Mouse (Mus musculus): Measurements from ENCODE around the gene Aldh2. TPM values are rescaled to one million over a fixed set of nuclear protein-coding genes. Genes with fewer than 3 reads are reported as not detected.
"Not testable (repeated sequence)": the region's sequence is repeated elsewhere in the genome, so short reads cannot be mapped to it uniquely, and the experiment has no call there.

Gene Aldh2
- polyA plus RNA-seq, 1 experiment from 2014 or later = 411 TPM

DNA sequence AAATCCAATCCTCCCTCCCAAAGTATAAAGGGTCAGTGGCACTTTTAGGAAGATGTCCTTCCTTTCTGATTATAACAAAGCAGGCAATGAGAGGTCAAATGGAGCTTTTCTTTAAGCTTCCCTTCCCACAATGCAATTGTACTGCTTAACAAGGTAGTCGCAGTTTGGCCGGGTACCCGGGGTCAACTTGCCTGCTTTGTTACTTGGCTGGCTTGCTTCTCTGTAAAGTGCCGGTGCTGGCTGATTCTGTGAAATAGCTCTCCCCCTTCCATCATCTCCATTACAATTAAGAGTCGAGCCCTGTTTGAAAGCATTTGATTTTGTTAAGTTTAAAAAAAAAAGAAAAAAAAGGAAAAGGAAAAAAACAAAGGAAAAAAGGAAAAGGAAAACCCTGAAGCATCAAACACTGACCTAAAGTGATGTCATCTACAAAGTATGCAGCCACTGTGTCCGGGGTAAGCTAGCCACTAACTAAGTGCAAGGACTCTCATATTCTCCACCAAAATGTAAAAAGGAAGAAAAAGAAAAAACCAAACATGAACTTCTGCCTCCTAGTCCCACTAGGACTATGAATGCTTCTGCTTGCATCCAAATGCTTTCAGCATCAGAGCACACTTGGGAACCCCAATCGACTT is 56.6 kb downstream of the Aldh2 start:
- H3K4me2 ChIP-seq (ENCODE audit: low read depth, low read length) = no peak overlapping the region
- DNase-seq (no peak), ATAC-seq (no peak)
- H3K9me3 ChIP-seq (ENCODE audit: low read length) = no peaks in the 10 kb centered on the region
- H3K36me3 ChIP-seq (replicated peaks; ENCODE audit: insufficient read depth, low read length) = peaks cover 50% of the 10 kb centered on the region
- no peaks in the 10 kb centered on the region for H3K4me1 ChIP-seq (ENCODE audit: insufficient read depth)
- TF ChIP-seq EP300 (IDR thresholded peaks at IDR 0.05; ENCODE audit: low read depth) (no peak), CTCF (IDR thresholded peaks at IDR 0.05; ENCODE audit: low read depth) (no peak)
- no peak overlapping the region for H3K27ac ChIP-seq (ENCODE audit: low read depth)
- H3K27me3 ChIP-seq (ENCODE audit: insufficient read depth, low read length) = no peaks in the 10 kb centered on the region
- no peak overlapping the region for H3K4me3 ChIP-seq (ENCODE audit: low read depth, low read length)
- H3K9ac ChIP-seq (replicated peaks) = no peak overlapping the region
- 73% methylated on average over 7 of the region's 7 CpGs for WGBS (ENCODE audit: insufficient replicate concordance)

DNA sequence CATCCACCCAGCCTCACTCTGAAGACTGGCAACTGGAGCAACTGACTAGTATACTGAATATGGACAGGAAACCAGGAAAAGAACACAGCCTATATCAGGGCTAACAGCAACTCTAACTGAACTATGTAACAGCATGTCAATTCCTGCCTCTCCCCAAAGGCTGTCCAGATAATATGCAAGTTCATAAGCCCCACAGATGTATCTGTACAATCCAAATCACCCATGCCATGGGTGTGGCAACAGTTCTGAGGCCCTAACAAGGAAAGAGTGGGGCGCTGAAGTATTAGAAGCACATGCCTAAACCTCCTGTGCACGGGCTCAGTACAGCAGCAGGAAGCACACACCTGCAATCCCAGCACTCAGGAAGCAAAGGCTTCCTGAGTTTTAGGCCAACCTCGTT is 58.5 kb downstream of the Aldh2 start:
- Histone ChIP-seq H3K9ac (replicated peaks) (no peak overlapping the region), H3K36me3 (replicated peaks; ENCODE audit: insufficient read depth, low read length) (peaks cover 64% of the 10 kb centered on the region), H3K9me3 (ENCODE audit: low read length) (no peaks in the 10 kb centered on the region), H3K4me3 (ENCODE audit: low read depth, low read length) (no peak overlapping the region), H3K27ac (ENCODE audit: low read depth) (no peak overlapping the region), H3K27me3 (ENCODE audit: insufficient read depth, low read length) (no peaks in the 10 kb centered on the region), H3K4me1 (ENCODE audit: insufficient read depth) (no peaks in the 10 kb centered on the region), H3K4me2 (ENCODE audit: low read depth, low read length) (no peak overlapping the region)
- ATAC-seq (peak; percentile 72), DNase-seq (no peak)
- 55% methylated on average over 3 of the region's 3 CpGs for whole genome bisulfite sequencing (ENCODE audit: insufficient replicate concordance)
- TF ChIP-seq CTCF (IDR thresholded peaks at IDR 0.05; ENCODE audit: low read depth) (no peak), EP300 (IDR thresholded peaks at IDR 0.05; ENCODE audit: low read depth) (0 out of 2 replicates have a peak, but pooled peaks have one; percentile 33)

DNA sequence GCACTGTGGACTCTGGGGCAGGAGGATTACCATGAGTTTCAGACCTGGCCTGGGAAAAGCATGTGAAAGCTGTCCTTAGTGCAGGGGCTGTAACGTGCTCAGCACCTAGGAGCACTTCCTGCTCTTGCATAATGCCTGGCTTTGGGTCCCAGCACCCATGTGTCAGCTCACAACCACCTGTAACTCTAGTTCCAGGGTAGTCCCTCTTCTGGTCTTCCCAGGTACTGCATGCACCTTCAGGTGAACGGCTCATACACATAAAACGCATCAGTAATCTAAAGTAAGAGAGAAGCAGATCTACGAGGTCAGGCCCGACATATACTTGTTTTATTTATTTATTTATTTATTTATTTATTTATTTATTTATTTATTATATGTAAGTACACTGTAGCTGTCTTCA is 59.1 kb downstream of the Aldh2 start:
- H3K4me3 ChIP-seq (ENCODE audit: low read depth, low read length) = no peak overlapping the region
- WGBS (ENCODE audit: insufficient replicate concordance) = 80% methylated on average over 5 of the region's 5 CpGs
- H3K9ac ChIP-seq (replicated peaks) = no peak overlapping the region
- H3K4me1 ChIP-seq (ENCODE audit: insufficient read depth) = no peaks in the 10 kb centered on the region
- TF ChIP-seq EP300 (IDR thresholded peaks at IDR 0.05; ENCODE audit: low read depth) = no peak
- TF ChIP-seq CTCF (IDR thresholded peaks at IDR 0.05; ENCODE audit: low read depth) = peak; percentile 59
- no peak for DNase-seq
- ATAC-seq = 0 out of 2 replicates have a peak, but pooled peaks have one; percentile 19
- H3K9me3 ChIP-seq (ENCODE audit: low read length) = no peaks in the 10 kb centered on the region
- H3K27ac ChIP-seq (ENCODE audit: low read depth) = no peak overlapping the region
- H3K27me3 ChIP-seq (ENCODE audit: insufficient read depth, low read length) = no peaks in the 10 kb centered on the region
- H3K36me3 ChIP-seq (replicated peaks; ENCODE audit: insufficient read depth, low read length) = peaks cover 69% of the 10 kb centered on the region
- H3K4me2 ChIP-seq (ENCODE audit: low read depth, low read length) = no peak overlapping the region

DNA sequence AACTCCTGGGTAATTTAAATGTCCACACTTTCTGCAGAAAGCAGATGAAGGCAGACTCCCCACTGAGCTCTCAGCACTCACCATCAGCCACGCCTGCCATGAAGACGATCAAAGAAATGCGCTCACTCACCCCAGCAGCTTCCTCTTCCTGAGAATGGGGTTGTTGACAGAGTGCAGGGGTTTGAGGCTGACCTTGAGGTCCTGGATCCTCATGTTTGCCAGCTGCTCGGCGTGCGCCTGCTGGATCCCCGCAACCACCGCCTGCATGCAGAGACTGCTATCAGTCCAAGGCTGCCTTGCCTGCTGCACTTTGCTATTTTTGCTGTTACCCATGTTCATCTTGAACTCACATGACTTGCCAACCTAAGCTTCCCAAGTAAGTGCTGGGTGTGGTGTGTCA is 66.7 kb downstream of the Aldh2 start:
- no peak for ATAC-seq
- H3K27ac ChIP-seq (ENCODE audit: low read depth) = no peak overlapping the region
- H3K4me2 ChIP-seq (ENCODE audit: low read depth, low read length) = no peak overlapping the region
- peaks cover 74% of the 10 kb centered on the region for H3K36me3 ChIP-seq (replicated peaks; ENCODE audit: insufficient read depth, low read length)
- no peaks in the 10 kb centered on the region for H3K9me3 ChIP-seq (ENCODE audit: low read length)
- 84% methylated on average over 8 of the region's 8 CpGs for WGBS (ENCODE audit: insufficient replicate concordance)
- H3K4me1 ChIP-seq (ENCODE audit: insufficient read depth) = no peaks in the 10 kb centered on the region
- no peaks in the 10 kb centered on the region for H3K27me3 ChIP-seq (ENCODE audit: insufficient read depth, low read length)
- DNase-seq = no peak
- H3K4me3 ChIP-seq (ENCODE audit: low read depth, low read length) = no peak overlapping the region
- H3K9ac ChIP-seq (replicated peaks) = no peak overlapping the region
- TF ChIP-seq EP300 (IDR thresholded peaks at IDR 0.05; ENCODE audit: low read depth) (no peak), CTCF (IDR thresholded peaks at IDR 0.05; ENCODE audit: low read depth) (no peak)

DNA sequence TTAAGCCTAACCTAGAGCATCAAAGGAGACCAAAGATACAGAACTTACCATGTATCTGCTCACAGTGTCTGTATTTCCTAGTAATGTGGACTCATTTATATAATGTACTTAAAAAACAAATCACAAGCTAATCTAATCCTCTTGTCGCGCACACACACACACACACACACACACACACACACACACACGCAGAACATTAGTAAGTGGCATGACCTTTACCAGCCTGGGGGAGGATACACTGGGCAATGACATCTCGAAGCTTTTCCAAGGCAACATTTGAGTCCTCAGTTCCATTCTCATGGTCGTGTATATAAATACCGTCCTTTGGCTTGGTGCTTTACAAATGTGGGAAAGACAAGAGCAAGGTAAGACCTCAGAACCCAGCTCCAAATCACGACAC is 67.1 kb downstream of the Aldh2 start:
- no peak overlapping the region for H3K4me3 ChIP-seq (ENCODE audit: low read depth, low read length)
- no peak overlapping the region for H3K9ac ChIP-seq (replicated peaks)
- ATAC-seq (no peak), DNase-seq (no peak)
- H3K27ac ChIP-seq (ENCODE audit: low read depth) = no peak overlapping the region
- no peaks in the 10 kb centered on the region for H3K27me3 ChIP-seq (ENCODE audit: insufficient read depth, low read length)
- H3K36me3 ChIP-seq (replicated peaks; ENCODE audit: insufficient read depth, low read length) = peaks cover 76% of the 10 kb centered on the region
- no peak overlapping the region for H3K4me2 ChIP-seq (ENCODE audit: low read depth, low read length)
- TF ChIP-seq CTCF (IDR thresholded peaks at IDR 0.05; ENCODE audit: low read depth) (no peak), EP300 (IDR thresholded peaks at IDR 0.05; ENCODE audit: low read depth) (no peak)
- no peaks in the 10 kb centered on the region for H3K9me3 ChIP-seq (ENCODE audit: low read length)
- no peaks in the 10 kb centered on the region for H3K4me1 ChIP-seq (ENCODE audit: insufficient read depth)
- WGBS (ENCODE audit: insufficient replicate concordance) = 87% methylated on average over 7 of the region's 7 CpGs

DNA sequence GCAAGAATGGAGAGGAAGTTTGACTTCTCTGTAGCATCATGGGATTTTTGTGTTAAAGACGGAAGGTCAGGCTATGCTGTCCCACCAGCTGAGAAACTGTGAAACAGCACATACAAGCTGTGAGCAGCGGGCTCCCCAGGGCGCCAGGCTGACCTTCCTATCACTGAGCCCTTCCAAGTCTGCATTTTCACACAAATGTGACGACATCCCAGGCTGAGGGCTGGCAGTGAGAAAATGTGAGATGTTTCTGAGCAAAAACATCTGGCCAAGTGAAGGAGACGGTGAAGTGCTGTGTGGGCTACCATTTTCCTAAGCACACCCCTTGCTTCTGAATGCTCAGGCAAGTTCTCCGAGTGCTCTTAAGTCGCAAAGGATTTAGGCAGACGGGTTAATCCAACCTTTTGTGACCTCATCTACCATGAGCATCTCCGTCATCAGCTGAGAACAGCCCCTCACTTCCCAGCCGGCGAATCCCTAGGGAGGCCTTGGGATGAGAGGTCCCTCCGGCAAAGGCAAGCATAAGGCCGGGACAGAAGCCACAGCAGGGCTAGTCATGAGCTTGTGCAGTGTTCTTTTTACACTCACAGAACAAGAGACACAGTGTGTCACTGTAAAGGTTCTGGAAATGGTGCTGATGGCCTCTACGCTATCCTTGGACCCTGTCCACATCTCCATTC is 67.7 kb downstream of the Aldh2 start:
- no peak overlapping the region for H3K4me3 ChIP-seq (ENCODE audit: low read depth, low read length)
- no peaks in the 10 kb centered on the region for H3K9me3 ChIP-seq (ENCODE audit: low read length)
- peaks cover 76% of the 10 kb centered on the region for H3K36me3 ChIP-seq (replicated peaks; ENCODE audit: insufficient read depth, low read length)
- no peaks in the 10 kb centered on the region for H3K4me1 ChIP-seq (ENCODE audit: insufficient read depth)
- H3K4me2 ChIP-seq (ENCODE audit: low read depth, low read length) = no peak overlapping the region
- TF ChIP-seq CTCF (IDR thresholded peaks at IDR 0.05; ENCODE audit: low read depth) (no peak), EP300 (IDR thresholded peaks at IDR 0.05; ENCODE audit: low read depth) (no peak)
- H3K27me3 ChIP-seq (ENCODE audit: insufficient read depth, low read length) = no peaks in the 10 kb centered on the region
- no peak overlapping the region for H3K27ac ChIP-seq (ENCODE audit: low read depth)
- H3K9ac ChIP-seq (replicated peaks) = no peak overlapping the region
- WGBS (ENCODE audit: insufficient replicate concordance) = 86% methylated on average over 14 of the region's 14 CpGs
- ATAC-seq = no peak
- DNase-seq = no peak

DNA sequence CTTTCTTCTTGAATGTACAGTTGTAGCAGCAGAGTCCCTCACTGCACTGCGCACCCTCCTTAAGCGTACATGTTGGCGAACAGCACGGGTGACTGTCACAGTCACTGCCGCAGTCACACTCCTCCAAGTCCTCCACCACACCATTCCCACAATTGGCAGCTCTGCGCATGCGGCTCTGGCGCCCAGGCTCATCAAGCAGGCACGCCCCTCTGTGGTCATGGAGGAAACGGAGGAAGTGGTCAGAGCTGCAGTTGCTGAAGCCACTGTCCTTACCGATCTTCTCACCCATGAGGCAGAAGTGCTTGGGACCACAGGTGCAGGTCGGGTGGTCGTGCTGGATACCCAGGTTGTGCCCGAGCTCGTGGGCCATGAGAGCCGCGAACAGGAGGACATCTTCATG is 73.9 kb downstream of the Aldh2 start:
- H3K4me2 ChIP-seq (ENCODE audit: low read depth, low read length); H3K9ac ChIP-seq (replicated peaks); H3K27ac ChIP-seq (ENCODE audit: low read depth); H3K27me3 ChIP-seq (ENCODE audit: insufficient read depth, low read length); H3K4me3 ChIP-seq (ENCODE audit: low read depth, low read length); H3K9me3 ChIP-seq (ENCODE audit: low read length); H3K4me1 ChIP-seq (ENCODE audit: insufficient read depth): not testable (repeated sequence)
- DNase-seq (peak; percentile 36), ATAC-seq (0 out of 2 replicates have a peak, but pooled peaks have one; percentile 25)
- peaks cover 26% of the 10 kb centered on the region for H3K36me3 ChIP-seq (replicated peaks; ENCODE audit: insufficient read depth, low read length)
- WGBS (ENCODE audit: insufficient replicate concordance) = 54% methylated on average over 10 of the region's 17 CpGs

Measured in liver, postnatal 0 days (tissue).